Mouse (Mus musculus) right cerebral cortex, adult 2 months (tissue): Measurements from ENCODE around the gene Rin2.
A peak's percentile ranks its signal among the peaks of the same experiment; 100 is the strongest.
"Not testable (repeated sequence)": the region's sequence is repeated elsewhere in the genome, so short reads cannot be mapped to it uniquely, and the experiment has no call there.

ENCODE experiments used
- DNase-seq, 2 experiments: peaks; one replicate each; pipeline ENCODE4 v3.0.0; 2021 to 2022; ENCODE audit warnings: low spot score in 2 of 2

The Rin2 gene

DNA sequence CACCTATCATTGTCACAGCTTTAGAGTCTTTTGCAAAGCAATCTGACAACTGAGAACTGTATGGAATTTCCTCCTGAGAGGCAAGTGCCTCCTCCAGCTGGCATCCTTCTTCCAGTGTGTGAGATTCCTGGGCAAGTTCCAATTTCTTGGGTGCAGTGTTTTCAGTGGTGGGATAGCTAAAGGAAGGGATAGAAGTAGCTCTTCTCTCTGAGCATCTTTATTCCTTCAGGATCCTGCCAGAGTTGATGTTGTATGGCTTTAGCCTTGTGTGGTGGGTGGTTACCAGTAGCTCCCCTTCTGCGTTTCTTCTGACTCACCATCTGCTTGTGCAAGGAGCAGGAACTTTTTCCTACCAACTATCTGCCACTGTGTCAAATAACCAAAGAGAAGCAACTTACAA, 9.1 kb downstream of the Rin2 start:
- peak; percentile 37 to 47 for DNase-seq

DNA sequence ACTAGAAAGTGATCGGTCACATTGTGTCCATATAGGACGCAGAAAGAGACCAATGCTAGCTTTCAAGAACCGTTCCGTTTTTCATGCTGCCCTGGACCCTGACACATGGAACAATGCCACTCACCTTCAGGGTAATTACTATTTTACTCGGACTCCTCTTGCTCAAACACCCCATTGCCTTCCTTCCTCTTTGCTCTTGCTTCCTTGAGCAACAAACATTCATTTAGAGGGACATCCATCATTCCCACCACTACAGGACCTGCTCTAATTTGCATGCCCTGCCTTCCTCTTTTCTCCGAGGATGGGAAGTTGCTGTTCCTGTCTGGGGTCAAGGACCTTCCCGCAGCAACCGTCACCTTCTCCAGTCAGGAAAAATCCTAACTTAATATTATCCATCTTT, 9.9 kb downstream of the Rin2 start:
- no peak for DNase-seq

DNA sequence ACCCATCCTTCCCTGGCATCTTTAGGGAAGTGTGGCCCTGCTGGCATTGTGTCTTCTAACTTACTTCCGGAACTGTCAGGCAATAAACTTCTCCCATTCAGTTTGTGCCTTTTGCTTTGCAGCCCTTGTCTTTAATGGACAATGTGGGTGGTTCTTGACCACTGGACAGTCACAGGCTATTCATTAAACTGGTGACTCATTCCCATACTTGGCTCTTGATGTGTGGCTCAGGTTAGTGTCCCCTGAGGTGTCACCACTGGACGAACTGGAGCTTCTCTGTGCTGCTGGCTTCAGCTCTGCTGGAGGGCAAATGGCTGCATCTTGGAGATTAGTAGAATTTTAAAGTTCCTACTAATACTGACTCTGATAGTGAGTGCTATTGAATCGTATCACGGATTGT, 11.0 kb downstream of the Rin2 start:
- no peak for DNase-seq

DNA sequence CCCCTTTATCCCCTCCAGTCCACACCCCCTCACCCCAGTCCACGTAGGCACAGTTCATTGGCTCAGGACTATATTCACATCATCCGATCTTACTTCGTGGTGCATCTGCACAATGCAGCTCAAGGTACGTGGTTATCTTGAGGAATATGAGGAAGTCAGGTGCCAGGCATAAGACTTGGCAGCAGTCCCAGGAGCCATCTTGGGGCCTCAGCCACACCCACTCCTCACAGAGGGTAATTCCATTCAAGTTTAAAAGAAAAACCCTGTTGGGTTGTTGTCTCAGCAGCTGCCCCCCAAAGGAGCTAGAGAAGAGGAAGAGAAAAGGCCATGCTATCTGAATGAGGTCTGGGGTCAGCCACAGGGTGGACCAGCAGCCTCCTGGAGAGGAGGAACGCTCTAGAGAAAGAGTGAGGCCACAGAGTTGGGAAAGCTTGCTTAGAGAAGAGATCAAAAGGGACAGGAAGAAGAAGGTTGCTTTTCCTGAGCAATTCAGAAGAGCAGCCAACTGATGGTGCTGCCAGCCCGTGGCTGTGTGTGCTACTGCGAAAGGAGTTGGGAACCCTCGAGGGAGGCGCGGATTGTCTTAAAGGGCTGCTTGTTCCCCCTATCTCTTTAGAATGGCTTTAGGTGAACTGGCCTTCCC, 16.5 kb downstream of the Rin2 start:
- no peak for DNase-seq

DNA sequence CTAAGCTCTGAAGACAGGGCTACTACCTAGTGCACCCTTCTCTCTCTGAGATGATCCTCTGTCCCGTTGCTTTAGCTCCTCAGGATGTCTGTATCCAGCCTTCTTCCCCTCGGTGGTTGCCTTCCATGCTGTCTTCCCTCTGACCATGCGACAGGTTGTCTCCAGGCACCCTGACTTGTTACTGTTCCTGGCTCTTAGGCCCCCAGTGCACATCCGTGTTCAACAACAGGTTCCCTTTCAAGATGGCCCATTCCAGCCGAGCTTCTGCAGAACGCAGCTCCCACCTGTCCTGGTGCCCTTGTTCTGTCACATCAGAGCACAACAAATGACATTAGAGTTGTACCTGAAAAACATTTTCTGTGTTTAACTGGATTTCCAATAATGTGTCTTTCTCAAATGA, 22.1 kb downstream of the Rin2 start:
- no peak for DNase-seq

DNA sequence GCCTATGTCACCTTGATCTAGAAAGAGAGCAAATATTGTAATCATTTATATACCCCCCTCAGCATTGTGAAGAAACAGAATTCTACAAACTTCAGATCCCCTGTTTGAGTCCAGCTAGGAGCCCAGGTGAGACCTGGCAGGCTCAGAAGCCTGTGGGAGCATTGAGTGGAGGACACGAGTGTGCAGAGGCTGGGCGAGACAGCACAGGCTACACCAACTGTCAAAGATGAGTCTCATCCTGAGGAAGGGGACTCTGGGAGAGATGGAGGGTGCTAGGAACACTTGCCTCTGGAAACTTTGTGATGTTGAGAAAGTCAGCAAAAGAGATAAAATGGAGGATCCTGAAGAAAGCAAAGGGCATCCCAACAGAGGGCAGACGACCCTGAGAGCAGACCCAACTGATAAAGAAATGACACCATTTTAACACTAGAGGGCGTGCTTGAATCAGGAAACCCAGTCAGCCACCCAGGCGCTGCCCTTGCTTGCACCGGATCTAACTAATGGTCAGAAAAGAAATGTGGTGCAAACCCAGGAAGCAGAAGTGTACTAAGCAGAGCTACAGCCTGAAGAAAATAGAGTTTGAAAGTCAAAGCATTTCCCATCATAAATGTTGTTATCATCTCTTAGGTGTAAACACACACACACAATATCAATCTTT, 24.5 kb downstream of the Rin2 start:
- DNase-seq, result peak; percentile 53 to 55

DNA sequence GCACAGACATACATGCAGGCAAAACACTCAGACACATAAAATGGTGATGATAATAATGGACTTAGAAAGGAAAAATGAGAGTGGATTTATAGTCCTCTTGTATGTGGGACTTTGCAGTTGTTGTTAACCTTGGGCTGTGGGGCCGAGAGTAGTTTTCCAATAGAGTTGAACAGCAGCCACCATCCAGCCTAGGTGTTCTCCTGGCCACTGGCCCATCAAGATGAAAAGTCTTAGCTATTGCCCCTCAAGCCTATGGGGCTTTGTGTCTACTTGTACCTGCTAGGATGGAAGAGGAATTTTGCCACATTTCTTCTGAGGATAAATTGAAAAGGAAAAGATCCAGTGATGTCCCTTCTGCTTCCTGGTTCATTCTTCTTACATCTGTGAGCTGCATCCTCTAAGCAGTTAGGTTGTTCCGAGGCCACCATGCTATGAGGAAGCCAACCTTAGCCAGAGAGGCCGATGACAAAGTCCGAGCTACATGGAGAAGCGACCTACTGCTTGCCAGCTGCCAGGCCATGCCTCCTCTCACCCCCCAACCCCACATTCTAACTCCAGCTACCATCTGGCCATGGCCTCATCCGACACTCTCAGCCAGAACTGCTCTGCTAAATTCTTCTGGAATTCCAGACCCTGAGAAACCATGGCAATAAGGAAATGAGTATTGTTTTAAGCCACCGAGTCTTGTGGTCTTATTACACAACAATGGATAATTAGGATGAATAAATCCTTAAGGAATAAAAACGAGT, 25.4 kb downstream of the Rin2 start:
- DNase-seq, result no peak

DNA sequence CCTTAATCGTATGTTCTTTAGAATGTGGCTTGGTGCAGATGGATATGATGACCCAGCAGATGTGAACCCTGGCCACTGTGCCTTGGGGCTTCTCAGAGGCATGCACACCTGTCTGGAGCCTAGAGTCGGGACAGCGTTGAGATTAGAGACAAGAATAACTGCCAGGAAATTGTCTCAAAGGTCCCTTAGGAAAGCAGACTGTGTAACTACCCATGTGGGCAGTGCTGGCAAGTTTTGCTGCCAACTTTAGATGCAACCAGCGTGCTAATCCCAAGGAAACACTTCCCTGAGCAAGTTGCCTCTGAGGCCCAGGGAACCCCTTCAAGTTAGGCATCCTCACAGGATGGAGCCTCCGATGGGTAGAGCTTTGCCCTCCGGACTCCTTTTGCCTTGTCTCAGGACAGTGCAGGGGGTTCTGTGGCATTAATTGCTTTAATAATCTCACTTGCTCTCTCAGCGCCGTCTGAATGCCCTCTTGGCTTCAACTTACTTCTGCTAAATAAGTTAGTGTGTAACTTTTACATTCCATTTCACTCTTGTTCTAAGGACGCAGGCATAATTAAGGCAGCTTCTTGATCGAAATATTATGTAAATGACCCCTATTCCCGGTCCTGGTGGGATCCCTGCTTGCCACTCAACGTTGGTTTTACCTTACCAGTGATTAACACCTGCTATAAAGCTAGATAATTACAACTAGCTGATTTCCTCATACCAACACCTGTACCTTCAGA, 26.8 kb downstream of the Rin2 start:
- DNase-seq, result no peak

DNA sequence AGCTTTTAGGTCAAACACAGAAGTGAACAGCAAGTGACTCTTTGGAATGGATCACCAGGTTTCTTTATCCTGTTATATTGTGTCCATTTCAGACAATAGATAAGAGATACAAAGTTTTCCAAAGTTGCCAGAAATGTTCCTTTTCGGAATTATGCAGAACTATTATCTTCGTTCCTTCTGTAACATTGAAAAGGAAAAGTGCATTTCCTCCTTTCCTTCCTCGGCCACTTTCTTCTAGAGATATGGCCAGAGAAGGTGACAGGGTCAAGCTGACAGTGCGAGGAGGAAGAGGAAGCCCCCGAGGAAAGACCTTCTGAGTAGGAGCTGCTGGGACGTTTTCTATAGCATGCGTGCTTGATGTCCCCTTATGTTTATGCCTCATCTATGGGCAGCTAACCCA, 29.7 kb downstream of the Rin2 start:
- DNase-seq, result no peak

DNA sequence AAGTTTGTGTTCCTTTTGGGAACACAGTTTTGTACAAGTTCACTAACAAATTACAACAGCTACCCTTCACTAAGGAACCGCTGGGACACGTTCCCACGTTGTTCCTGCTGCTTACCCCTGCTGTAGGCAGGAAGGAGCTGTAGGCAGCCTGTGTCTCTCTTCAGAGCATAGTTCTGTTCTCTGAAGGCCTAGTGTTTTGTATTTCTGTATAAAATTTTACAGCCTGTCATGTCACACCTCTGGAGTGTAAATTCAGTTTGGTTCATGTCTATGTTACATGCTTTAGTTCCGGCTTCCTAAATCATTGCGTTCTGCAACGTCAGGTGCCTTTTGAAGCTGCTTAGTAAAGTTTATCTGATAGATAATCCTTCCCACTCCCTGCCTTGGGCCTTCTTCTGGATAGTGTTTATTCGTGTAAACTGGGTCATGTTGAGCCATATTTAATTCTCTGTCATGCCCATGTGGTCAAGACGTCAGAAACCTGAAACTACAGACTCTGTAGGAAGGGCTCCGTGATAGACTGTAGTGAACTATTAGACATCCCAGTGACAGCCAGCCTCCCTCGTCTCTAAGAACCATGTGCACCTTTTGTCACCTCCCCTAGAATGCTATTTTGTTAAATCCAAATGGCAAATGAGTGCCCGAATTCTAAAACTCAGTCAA, 34.8 kb downstream of the Rin2 start:
- no peak for DNase-seq

DNA sequence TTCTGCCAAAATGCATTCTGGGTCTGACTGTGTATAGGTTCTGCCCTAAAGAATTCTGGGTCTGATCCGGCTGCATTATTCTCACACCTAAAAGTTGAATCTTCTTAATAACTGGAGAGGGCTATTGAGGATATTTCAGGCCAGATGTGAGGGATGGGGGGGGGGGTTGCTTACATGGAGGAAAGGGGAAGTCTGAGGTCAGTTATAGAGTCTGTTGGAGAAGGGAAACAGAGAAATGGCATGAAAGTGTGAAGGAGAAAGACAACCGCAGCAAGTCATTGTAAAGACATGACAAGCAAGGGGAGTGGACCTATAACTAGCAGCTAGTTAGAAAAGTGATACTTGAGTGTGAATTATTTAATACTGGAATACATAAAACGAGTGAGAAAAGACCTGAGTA, 36.5 kb downstream of the Rin2 start:
- DNase-seq, result no peak

DNA sequence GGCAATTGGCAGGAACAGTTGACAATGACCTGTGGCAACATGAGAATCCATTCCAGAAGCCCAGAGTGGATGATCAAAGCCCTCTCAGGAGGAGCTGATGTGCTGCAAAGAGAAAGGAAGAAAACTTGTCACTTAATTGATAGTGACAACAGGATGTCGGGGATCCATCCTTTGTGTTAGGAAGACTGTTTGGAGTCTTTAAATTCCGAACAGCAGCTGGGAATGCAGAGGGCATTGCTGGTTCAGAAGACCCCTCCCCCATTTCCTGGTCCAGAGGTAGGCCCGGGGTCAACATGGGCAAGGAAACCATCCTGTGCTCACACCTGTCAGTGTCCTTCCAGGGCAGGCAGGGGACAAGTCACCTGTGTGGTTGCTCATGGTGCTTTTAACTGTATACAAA, 37.0 kb downstream of the Rin2 start:
- DNase-seq, result no peak

DNA sequence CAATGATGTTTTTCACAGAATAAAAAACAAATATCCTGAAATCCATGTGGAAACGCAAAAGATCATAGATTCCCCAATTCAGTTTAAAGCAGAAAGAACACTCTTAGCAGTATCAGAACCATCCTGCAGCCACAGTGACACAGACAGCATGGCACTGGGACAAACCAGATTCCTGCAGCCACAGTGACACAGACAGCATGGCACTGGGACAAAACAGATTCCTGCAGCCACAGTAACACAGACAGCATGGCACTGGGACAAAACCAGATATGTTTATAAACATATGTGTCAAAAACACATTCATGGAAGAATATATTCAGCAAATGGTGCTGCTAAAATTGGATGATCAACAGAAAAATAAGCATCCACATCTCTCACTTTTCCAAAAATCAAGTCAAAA, 42.5 kb downstream of the Rin2 start:
- DNase-seq, result no peak

DNA sequence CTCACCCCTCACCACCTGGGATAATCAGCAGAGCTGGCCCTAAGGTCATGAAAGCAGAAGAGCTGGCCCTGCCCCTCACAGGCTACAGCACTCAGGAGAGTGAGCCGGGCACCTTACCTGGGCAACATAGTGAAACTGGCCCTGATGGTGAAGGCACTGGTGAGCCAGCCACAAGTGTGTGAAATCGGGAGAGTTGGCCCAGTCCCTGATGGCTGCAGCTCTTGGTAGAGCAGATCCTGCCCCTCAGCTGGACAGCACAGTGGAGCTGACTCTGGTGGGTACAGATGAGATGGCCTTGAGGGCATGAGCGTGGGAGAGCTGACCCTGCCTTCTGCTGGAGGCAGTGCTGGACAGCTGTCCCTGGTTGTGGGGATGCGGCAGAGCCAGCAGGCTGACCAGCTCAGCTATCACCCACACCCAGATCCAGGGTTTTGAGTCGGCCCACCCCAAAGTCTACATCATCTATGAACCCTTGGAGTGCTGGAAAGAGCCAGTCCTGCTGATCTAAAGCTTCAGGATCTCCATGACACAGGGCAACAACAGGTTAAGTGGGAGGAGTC, 43.7 kb downstream of the Rin2 start:
- DNase-seq, result no peak

DNA sequence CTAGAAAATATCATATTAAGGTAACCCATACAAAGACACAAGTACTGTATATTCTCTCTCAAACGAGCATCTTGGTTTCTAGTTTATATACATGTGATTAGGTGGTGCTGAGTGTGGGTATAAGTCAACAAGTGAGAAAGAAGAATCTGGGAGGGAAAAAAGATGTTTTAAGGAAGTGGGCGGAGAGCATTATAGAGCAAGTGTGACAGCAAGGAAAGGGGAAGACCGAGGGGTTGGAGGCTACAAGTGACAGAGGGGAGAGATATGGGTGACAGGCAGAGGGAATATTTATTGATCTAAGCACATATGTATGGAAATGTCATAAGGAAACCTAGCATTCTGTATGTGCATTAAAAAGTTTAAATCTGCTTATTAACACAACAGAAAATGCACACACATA, 45.1 kb downstream of the Rin2 start:
- DNase-seq, result no peak

DNA sequence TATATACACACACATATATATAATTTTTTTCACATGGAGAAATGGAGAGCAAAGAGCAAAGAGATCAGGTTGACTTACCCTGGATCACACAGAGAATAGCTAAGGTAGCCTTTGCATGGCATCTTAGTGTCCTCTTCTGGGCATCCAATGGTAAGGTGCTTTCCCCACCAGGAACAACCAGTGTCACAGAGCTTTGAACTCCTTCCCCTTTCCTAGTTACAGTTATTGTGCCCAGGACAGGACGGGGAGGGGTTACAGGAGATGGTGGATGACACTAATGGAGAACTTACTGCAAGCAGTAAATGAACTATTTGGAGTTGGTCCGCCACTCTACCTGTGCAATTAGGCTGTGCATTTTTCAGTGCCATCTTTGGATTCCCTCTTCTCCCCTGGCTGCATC, 45.7 kb downstream of the Rin2 start:
- DNase-seq, result no peak

DNA sequence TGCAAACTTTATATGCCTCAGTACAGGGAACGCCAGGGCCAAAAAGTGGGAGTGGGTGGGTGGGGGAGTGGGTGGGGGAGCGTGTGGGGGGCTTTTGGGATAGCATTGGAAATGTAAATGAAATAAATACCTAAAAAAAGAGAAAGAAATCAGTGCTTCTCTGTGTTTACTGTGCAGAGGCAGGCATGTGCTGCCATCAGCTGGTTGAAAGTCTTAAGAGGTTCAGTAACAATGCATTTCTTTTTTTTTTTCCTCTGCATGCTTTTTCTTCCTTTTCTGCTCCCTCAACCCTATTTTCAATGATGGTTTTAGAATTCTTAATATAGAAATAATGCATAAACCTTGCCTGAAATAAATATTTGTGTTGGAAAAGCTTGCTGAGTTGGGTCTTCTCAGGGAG, 47.3 kb downstream of the Rin2 start:
- not testable (repeated sequence) for DNase-seq

DNA sequence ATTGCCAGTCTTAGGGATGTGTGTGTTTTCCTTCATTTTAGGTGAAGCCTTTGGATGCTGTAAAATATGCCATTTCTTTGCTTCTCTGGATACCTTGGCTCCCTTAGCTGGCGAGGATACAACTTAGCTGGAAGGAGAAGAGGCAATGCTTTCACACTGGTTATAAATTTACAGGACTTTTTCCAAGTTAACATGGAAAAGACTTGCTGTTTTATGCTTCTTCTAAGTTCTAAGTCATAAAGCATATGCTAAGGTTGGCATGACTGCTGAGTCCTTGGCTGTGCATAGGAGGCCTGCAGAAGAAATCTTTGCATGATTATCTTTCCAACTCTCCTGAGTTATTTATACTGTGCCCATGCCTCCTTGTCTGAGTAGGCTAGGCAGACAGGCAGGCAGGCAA, 49.3 kb downstream of the Rin2 start:
- DNase-seq, result peak in 1 of 2 experiments; percentile 11

DNA sequence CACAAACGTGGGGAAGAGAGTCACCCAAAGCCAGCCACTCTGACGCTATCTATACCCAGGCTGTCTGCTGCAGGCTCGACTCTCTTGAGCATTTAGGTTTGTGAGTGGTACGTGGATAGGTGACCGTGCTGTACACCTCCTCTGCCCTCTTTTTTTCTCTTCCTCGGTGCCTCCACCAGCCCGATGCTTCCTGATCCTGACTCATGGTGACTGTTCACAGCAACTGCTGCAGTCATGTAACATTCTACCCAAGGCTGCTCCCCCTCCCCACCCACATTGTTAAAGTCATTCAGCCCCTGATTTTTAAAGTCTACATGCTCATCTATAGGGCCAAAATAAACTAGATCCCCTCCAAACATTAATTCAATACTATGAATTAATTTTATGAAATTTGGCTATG, 54.4 kb downstream of the Rin2 start:
- peak; percentile 13 to 15 for DNase-seq

DNA sequence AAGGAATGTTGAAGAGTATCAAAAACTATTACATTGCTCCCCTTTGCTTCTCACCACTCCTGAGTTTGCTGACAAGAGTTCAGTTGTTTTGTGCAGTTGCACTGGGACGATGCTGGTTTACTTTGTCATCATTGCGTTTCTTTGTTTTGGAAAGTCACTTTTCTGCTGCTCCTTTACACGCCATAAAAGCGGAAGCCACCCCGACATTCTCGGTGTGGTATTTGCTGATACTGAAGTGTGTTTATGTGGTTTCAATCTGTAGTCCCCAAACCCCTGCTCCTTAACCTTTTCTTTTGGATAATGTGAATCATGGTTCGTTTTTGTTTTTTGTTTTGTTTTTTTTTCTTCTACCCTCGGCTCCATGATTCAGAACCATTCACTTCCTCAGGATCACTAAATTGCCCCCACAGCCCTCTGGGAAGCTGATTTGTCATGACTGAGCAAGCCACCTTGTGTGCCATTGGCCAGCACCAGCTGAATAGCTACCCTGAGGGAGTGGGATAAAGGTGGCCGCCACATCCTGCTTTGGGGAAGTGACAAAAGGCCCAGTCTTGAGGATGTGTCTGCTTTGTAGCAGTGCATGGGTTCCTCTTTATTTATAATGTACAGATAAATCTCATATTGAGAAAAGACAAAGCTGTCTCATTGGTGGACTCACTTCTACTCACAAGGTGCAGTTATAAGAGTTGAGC, 55.3 kb downstream of the Rin2 start:
- no peak for DNase-seq

DNA sequence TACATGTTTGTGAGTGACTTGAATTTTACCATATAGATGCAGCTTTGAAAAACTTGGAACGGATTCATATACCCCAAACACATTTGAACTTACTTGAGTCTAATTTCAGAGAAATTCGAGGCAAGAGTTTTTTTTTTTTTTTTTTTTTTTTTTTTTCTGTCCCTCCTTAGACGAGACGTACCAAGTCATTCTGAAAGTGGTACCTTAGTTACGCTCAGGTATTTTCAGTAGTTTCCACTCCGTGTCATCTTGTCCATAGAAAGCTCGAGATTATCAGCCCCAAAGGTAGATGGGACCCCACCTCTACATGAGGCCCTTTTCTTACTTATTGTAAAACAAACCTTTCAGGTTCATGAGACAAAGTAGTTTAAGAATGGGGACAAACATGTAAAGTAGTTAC, 55.9 kb downstream of the Rin2 start:
- no peak for DNase-seq
